Mouse (Mus musculus) cortical plate, adult 2 months (tissue): Measurements from ENCODE around the gene Copb1.

Experiments
- CTCF ChIP-seq: fragments of 200-500 bp; IDR thresholded peaks from 2 replicates; pipeline ENCODE4 v1.5.1; 2011; ENCODE audit warnings: mild to moderate bottlenecking, control low read depth, low read length; ENCODE audit not compliant: insufficient read depth; ENCODE audit errors: extremely low read depth
- POLR2A ChIP-seq: fragments of 200-500 bp; IDR thresholded peaks from 2 replicates; pipeline ENCODE4 v1.6.1; 2011; ENCODE audit warnings: mild to moderate bottlenecking, low read length, control low read depth; ENCODE audit not compliant: insufficient read depth; ENCODE audit errors: extremely low read depth

DNA sequence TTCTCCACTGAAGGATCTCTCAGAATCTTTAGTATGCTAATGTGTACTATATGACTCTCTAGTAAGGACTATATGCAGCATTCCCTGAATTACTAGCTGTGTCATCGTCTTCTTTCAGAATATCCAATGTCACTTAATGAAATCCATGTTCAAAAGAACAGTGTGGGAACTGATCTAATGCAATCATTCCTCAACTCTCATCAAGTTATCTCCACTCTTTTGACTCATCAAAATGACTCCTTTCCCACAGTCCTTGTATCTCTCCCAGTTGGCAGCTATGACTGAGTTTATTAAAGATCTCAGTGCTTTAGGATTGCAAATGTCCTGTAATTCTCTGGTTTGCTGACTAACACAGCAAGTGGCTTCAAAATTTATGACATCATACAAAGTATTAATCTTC, 40.1 kb downstream of the Copb1 start:
- no peak for TF ChIP-seq CTCF
- TF ChIP-seq POLR2A: no peak
